Mouse (Mus musculus): ENCODE data around the gene Slc39a8. TPM values are rescaled to one million over a fixed set of nuclear protein-coding genes. Genes with fewer than 3 reads are reported as not detected.

The Slc39a8 gene
- polyA plus RNA-seq (2015; fragmentation: Nextera tagmentation; extraction: Ambion mirVana): 12.3 and 13.4 TPM in 2 replicates

DNA sequence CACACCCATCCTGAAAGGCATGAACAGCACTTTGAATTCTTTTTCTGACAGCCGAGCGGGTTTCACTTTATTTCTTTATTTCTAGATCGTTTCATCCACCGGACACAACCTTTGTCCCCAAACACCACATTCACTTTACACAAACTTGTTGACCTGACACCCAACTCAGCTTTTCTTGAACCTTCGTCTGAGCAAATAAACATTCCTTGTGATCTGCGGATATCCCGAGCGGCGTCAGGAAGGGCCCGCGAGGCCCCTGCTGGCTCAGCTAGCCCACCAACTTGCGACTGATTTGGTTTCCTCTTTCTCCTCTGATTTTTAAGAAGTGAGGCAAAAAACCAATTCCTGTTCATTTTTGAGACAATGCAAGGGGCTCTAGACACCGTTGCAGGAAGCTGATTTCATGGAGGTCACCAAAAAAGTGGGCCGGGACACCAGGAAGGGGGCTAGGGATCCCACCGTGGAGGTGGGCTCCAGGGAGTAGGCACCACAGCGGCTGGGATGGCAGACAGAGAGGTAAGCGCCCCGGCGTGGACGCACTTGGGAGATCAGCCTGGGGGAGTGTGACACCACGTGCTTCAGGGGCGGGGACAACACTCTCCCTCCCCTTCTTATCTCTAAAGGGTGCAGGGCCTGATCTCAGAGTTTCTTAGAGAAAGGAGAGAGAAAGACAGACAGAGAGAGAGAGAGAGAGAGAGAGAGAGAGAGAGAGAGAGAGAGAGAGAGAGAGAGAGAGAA, at the start of gene Slc39a8:
TSS of gene Slc39a8 (plus strand) at position 264 of the 738 bp plus-strand sequence.

Other genes with a start within 250 kb of the Slc39a8 start
- gene Nfkb1, start 133.7 kb upstream of the Slc39a8 start, polyA plus RNA-seq (2015; fragmentation: Nextera tagmentation; extraction: Ambion mirVana): 8.2 and 10.3 TPM in 2 replicates